Mouse (Mus musculus) lung, adult 2 months (tissue): ENCODE results near the gene Ddx55. TPM values are rescaled to one million over a fixed set of nuclear protein-coding genes. Genes with fewer than 3 reads are reported as not detected.
"Not testable (repeated sequence)": the region's sequence is repeated elsewhere in the genome, so short reads cannot be mapped to it uniquely, and the experiment has no call there.

Experiments
- DNase-seq: peaks from one replicate; pipeline ENCODE4 v3.0.0; 2022
- H3K4me1 ChIP-seq: fragments of 200-500 bp; 2 replicates; pipeline ENCODE4 v1.6.1; 2011; ENCODE audit warnings: low read length; ENCODE audit not compliant: control insufficient read depth, insufficient read depth
- H3K4me3 ChIP-seq: fragments of 200-500 bp; replicated peaks from 2 replicates; pipeline ENCODE3; 2011; ENCODE audit warnings: low read depth, mild to moderate bottlenecking, control low read depth, low read length; ENCODE audit errors: extremely low read depth
- CTCF ChIP-seq: fragments of 200-500 bp; IDR thresholded peaks from 2 replicates; pipeline ENCODE4 v1.5.1; 2011; ENCODE audit warnings: mild to moderate bottlenecking, low read length, control low read depth; ENCODE audit not compliant: insufficient read depth
- POLR2A ChIP-seq: fragments of 200-500 bp; IDR thresholded peaks from 2 replicates; pipeline ENCODE4 v1.6.1; 2011; ENCODE audit warnings: low read depth, mild to moderate bottlenecking, control low read depth, low read length, borderline replicate concordance; ENCODE audit errors: extremely low read depth
- WGBS: fragments of 180-500 bp; shearing (Covaris S2); methylation state at CpG from one replicate; pipeline ENCODE4 v1.1.7; 2018; 5-methylcytosine and 5-hydroxymethylcytosine counted together
- polyA plus RNA-seq: library from polyadenylated mRNA; depleted of rRNA; stranded (reverse); fragments of >200 nt; gene quantifications from 2 replicates; pipeline ENCODE4 v1.2.3, GENCODE M21; 2012

Ddx55 gene
- polyA plus RNA-seq, 1 experiment, result 12.9 TPM

GRCm38 (mm10) chr5:124535016-124535415 is 17.6 kb upstream of the Ddx55 start:
- no peak overlapping the region for H3K4me3 ChIP-seq
- peaks cover 9% of the 10 kb centered on the region for H3K4me1 ChIP-seq
- no peak for TF ChIP-seq CTCF
- no peak for TF ChIP-seq POLR2A
- 62% methylated on average over 5 of the region's 5 CpGs for WGBS
- no peak for DNase-seq

- H3K4me3 ChIP-seq, result peak overlapping the region; percentile 28
- DNase-seq, result peak; percentile 68
- WGBS, result 4% methylated on average over 17 of the region's 17 CpGs
- peaks cover 7% of the 10 kb centered on the region for H3K4me1 ChIP-seq
- TF ChIP-seq CTCF, result no peak
- TF ChIP-seq POLR2A, result 0 out of 2 replicates have a peak, but pooled peaks have one; percentile 15
Measured at GRCm38 (mm10) chr5:124536776-124537175, 15.9 kb upstream of the Ddx55 start.

- H3K4me3 ChIP-seq, result no peak overlapping the region
- H3K4me1 ChIP-seq, result peaks cover 6% of the 10 kb centered on the region; the same call in 1 of the 2 replicates
- TF ChIP-seq CTCF (peak; percentile 48), POLR2A (no peak)
- peak; percentile 43 for DNase-seq
- WGBS, result 74% methylated on average over 16 of the region's 16 CpGs
Measured at GRCm38 (mm10) chr5:124538813-124539792, 13.6 kb upstream of the Ddx55 start.

- WGBS, result 64% methylated on average over 4 of the region's 4 CpGs
- TF ChIP-seq CTCF, result no peak
- TF ChIP-seq POLR2A, result no peak
- Histone ChIP-seq H3K4me3 (no peak overlapping the region), H3K4me1 (peaks cover 6% of the 10 kb centered on the region; the same call in 1 of the 2 replicates)
- DNase-seq, result no peak
Measured at GRCm38 (mm10) chr5:124539905-124540304, 12.8 kb upstream of the Ddx55 start.

- Histone ChIP-seq H3K4me3 (peak within 1 kb of the TSS; percentile 68), H3K4me1 (peaks cover 6% of the 10 kb centered on the region; the same call in 1 of the 2 replicates)
- under 1% methylated on average over 35 of the region's 35 CpGs for WGBS
- peak; percentile 94 for DNase-seq
- peak; percentile 37 for TF ChIP-seq CTCF
- no peak for TF ChIP-seq POLR2A
Measured at GRCm38 (mm10) chr5:124540383-124540786, 12.3 kb upstream of the Ddx55 start, which contains the start of gene Tmed2. Gene Tmed2 (plus strand): TSS chr5:124540695.

GRCm38 (mm10) chr5:124540905-124541601 is 11.6 kb upstream of the Ddx55 start:
- H3K4me3 ChIP-seq, result peak overlapping the region; percentile 67
- H3K4me1 ChIP-seq, result peaks cover 6% of the 10 kb centered on the region; the same call in 1 of the 2 replicates
- peak; percentile 73 for DNase-seq
- TF ChIP-seq CTCF (no peak), POLR2A (no peak)
- WGBS, result under 1% methylated on average over 70 of the region's 89 CpGs

- WGBS, result 4% methylated on average over 8 of the region's 8 CpGs
- no peak for DNase-seq
- TF ChIP-seq POLR2A (no peak), CTCF (no peak)
- Histone ChIP-seq H3K4me1 (peaks cover 6% of the 10 kb centered on the region; the same call in 1 of the 2 replicates), H3K4me3 (peak overlapping the region; percentile 67)
Measured at GRCm38 (mm10) chr5:124541602-124541973, 11.1 kb upstream of the Ddx55 start.

GRCm38 (mm10) chr5:124550737-124551136 is 1.9 kb upstream of the Ddx55 start:
- 74% methylated on average over 4 of the region's 4 CpGs for WGBS

GRCm38 (mm10) chr5:124551349-124552093 is 1.1 kb upstream of the Ddx55 start:
- H3K4me1 ChIP-seq, H3K4me3 ChIP-seq, DNase-seq: not testable (repeated sequence)
- WGBS, result 24% methylated on average over 5 of the region's 5 CpGs

More at GRCm38 (mm10) chr5:124550737-124551136, 1.9 kb upstream of the Ddx55 start:
- not testable (repeated sequence) for H3K4me1 ChIP-seq, DNase-seq, H3K4me3 ChIP-seq
